Mouse (Mus musculus) MEL (cell line): ENCODE measurements around the gene Nrtn. TPM values are rescaled to one million over a fixed set of nuclear protein-coding genes. Genes with fewer than 3 reads are reported as not detected.

Source experiments
- DNase-seq: peaks from one replicate; pipeline ENCODE4 v3.0.0; 2011; ENCODE audit warnings: low read depth, low spot score
- H3K27ac ChIP-seq: 2 replicates; pipeline ENCODE4 v1.5.1; 2012; ENCODE audit warnings: low read depth, mild to moderate bottlenecking, control low read depth, low read length, moderate library complexity; ENCODE audit not compliant: control insufficient read depth
- H3K27me3 ChIP-seq, 2 experiments: fragments of 150-350 bp in 1 of 2; sonication (generic) in 1 of 2; 2 replicates each; pipeline ENCODE4 v1.6.1; 2012; ENCODE audit warnings: low read length in 2 of 2, mild to moderate bottlenecking in 2 of 2, improper control_type of control experiment in 1 of 2, moderate library complexity in 1 of 2; ENCODE audit not compliant: insufficient read depth in 2 of 2, control insufficient read depth in 1 of 2
- H3K36me3 ChIP-seq, 2 experiments: 2 replicates each; pipeline ENCODE4 v1.6.1; 2012 to 2014; ENCODE audit warnings: low read length in 2 of 2, improper control_type of control experiment in 1 of 2, inconsistent platforms in 1 of 2, mild to moderate bottlenecking in 1 of 2; ENCODE audit not compliant: insufficient read depth in 2 of 2, control insufficient read depth in 1 of 2
- H3K4me1 ChIP-seq, 2 experiments: fragments of 150-350 bp in 1 of 2; sonication (generic) in 1 of 2; 2 replicates each; pipeline ENCODE4 v1.6.1; 2012; ENCODE audit warnings: low read length in 2 of 2, improper control_type of control experiment in 1 of 2, mild to moderate bottlenecking in 1 of 2; ENCODE audit not compliant: insufficient read depth in 2 of 2, control insufficient read depth in 1 of 2
- H3K4me3 ChIP-seq, 2 experiments: fragments of 150-350 bp in 1 of 2; sonication (generic) in 1 of 2; 2 replicates each; pipeline ENCODE4 v1.5.1; 2012; ENCODE audit warnings: low read depth in 2 of 2, low read length in 2 of 2, mild to moderate bottlenecking in 2 of 2, moderate library complexity in 2 of 2, control low read depth in 1 of 2, improper control_type of control experiment in 1 of 2; ENCODE audit not compliant: control insufficient read depth in 1 of 2, insufficient read depth in 1 of 2
- H3K79me2 ChIP-seq: 2 replicates; pipeline ENCODE4 v1.6.1; 2012; ENCODE audit warnings: mild to moderate bottlenecking, low read length, moderate library complexity; ENCODE audit not compliant: control insufficient read depth, poor library complexity, insufficient read depth
- H3K9ac ChIP-seq: 2 replicates; pipeline ENCODE4 v1.6.1; 2012; ENCODE audit warnings: low read depth, mild to moderate bottlenecking, control low read depth, low read length, moderate library complexity; ENCODE audit not compliant: control insufficient read depth, poor library complexity, severe bottlenecking
- H3K9me3 ChIP-seq: fragments of 150-350 bp; sonication (generic); replicated peaks from 2 replicates; pipeline ENCODE4 v1.6.1; 2012; ENCODE audit warnings: mild to moderate bottlenecking, low read length, improper control_type of control experiment, moderate library complexity; ENCODE audit not compliant: insufficient read depth
- BHLHE40 ChIP-seq: IDR thresholded peaks from 2 replicates; pipeline ENCODE4 v1.6.1; 2012; ENCODE audit warnings: low read depth, mild to moderate bottlenecking, inconsistent platforms, low read length, improper control_type of control experiment, borderline replicate concordance
- CHD1 ChIP-seq: IDR thresholded peaks from 2 replicates; pipeline ENCODE4 v1.6.1; 2012; ENCODE audit warnings: low read depth, mild to moderate bottlenecking, inconsistent platforms, low read length, improper control_type of control experiment
- CTCF ChIP-seq, 3 experiments: IDR thresholded peaks in 2 of 3; conservative IDR thresholded peaks in 1 of 3; 2 replicates each; pipeline ENCODE4 v1.5.1; 2011 to 2012; ENCODE audit warnings: low read length in 3 of 3, low read depth in 2 of 3, mild to moderate bottlenecking in 2 of 3, improper control_type of control experiment in 1 of 3, inconsistent platforms in 1 of 3, mixed read lengths in 1 of 3, moderate library complexity in 1 of 3; ENCODE audit not compliant: control insufficient read depth in 1 of 3, insufficient read depth in 1 of 3, poor library complexity in 1 of 3, severe bottlenecking in 1 of 3
- ETS1 ChIP-seq: IDR thresholded peaks from 2 replicates; pipeline ENCODE4 v1.6.1; 2012; ENCODE audit warnings: low read depth, mild to moderate bottlenecking, inconsistent platforms, low read length, improper control_type of control experiment, moderate library complexity
- GABPA ChIP-seq: IDR thresholded peaks from 2 replicates; pipeline ENCODE4 v1.6.1; 2012; ENCODE audit warnings: low read depth, mild to moderate bottlenecking, inconsistent platforms, low read length, improper control_type of control experiment, moderate library complexity
- HCFC1 ChIP-seq: IDR thresholded peaks from 2 replicates; pipeline ENCODE4 v1.6.1; 2012; ENCODE audit warnings: low read depth, mild to moderate bottlenecking, inconsistent platforms, low read length, improper control_type of control experiment, moderate library complexity
- JUND ChIP-seq: IDR thresholded peaks from 2 replicates; pipeline ENCODE4 v1.6.1; 2011; ENCODE audit warnings: low read depth, mild to moderate bottlenecking, improper control_type of control experiment, low read length
- KAT2A ChIP-seq: conservative IDR thresholded peaks from 2 replicates; pipeline ENCODE4 v1.6.1; 2012; ENCODE audit warnings: low read depth, low read length, improper control_type of control experiment, inconsistent platforms
- MAX ChIP-seq: IDR thresholded peaks from 2 replicates; pipeline ENCODE4 v1.6.1; 2011; ENCODE audit warnings: low read length, improper control_type of control experiment
- MEF2A ChIP-seq: IDR thresholded peaks from 2 replicates; pipeline ENCODE4 v1.6.1; 2014; ENCODE audit warnings: low read depth, mild to moderate bottlenecking, inconsistent platforms, low read length, improper control_type of control experiment; ENCODE audit not compliant: poor library complexity, insufficient replicate concordance, severe bottlenecking; ENCODE audit errors: extremely low read depth
- MYB ChIP-seq: IDR thresholded peaks from 2 replicates; pipeline ENCODE4 v1.6.1; 2011; ENCODE audit warnings: mild to moderate bottlenecking, low read depth, low read length, improper control_type of control experiment
- NELFE ChIP-seq: IDR thresholded peaks from 2 replicates; pipeline ENCODE4 v1.6.1; 2011; ENCODE audit warnings: low read depth, low read length, improper control_type of control experiment
- NRF1 ChIP-seq: IDR thresholded peaks from 2 replicates; pipeline ENCODE4 v1.6.1; 2014; ENCODE audit warnings: low read depth, mild to moderate bottlenecking, inconsistent platforms, low read length, improper control_type of control experiment, moderate library complexity; ENCODE audit not compliant: poor library complexity, insufficient read depth, severe bottlenecking
- POLR2A ChIP-seq, 2 experiments: IDR thresholded peaks; 2 replicates each; pipeline ENCODE4 v1.6.1; 2011 to 2012; ENCODE audit warnings: low read length in 2 of 2, mild to moderate bottlenecking in 2 of 2, control low read depth in 1 of 2, improper control_type of control experiment in 1 of 2, low read depth in 1 of 2, moderate library complexity in 1 of 2; ENCODE audit not compliant: control insufficient read depth in 1 of 2, insufficient read depth in 1 of 2, poor library complexity in 1 of 2
- POLR2AphosphoS2 ChIP-seq: IDR thresholded peaks from 2 replicates; pipeline ENCODE4 v1.6.1; 2011; ENCODE audit warnings: low read length, improper control_type of control experiment
- POLR2AphosphoS5 ChIP-seq: IDR thresholded peaks from 2 replicates; pipeline ENCODE4 v1.6.1; 2012; ENCODE audit warnings: low read depth, borderline replicate concordance, mild to moderate bottlenecking, inconsistent platforms, low read length, moderate library complexity, mixed read lengths
- RAD21 ChIP-seq: IDR thresholded peaks from 2 replicates; pipeline ENCODE4 v1.6.1; 2011; ENCODE audit warnings: mild to moderate bottlenecking, low read depth, low read length, improper control_type of control experiment
- RCOR1 ChIP-seq: IDR thresholded peaks from 2 replicates; pipeline ENCODE4 v1.6.1; 2012; ENCODE audit warnings: low read depth, mild to moderate bottlenecking, inconsistent platforms, low read length, improper control_type of control experiment
- SIN3A ChIP-seq: IDR thresholded peaks from 2 replicates; pipeline ENCODE4 v1.6.1; 2012; ENCODE audit warnings: low read length, improper control_type of control experiment, inconsistent platforms
- TAL1 ChIP-seq: IDR thresholded peaks from 2 replicates; pipeline ENCODE4 v1.6.1; 2012; ENCODE audit warnings: mild to moderate bottlenecking, inconsistent platforms, low read length, moderate library complexity, mixed read lengths
- UBTF ChIP-seq: IDR thresholded peaks from 2 replicates; pipeline ENCODE4 v1.6.1; 2012; ENCODE audit warnings: low read depth, mild to moderate bottlenecking, inconsistent platforms, low read length, improper control_type of control experiment, moderate library complexity, borderline replicate concordance; ENCODE audit not compliant: insufficient read depth
- USF1 ChIP-seq: IDR thresholded peaks from 2 replicates; pipeline ENCODE4 v1.6.1; 2014; ENCODE audit warnings: low read depth, mild to moderate bottlenecking, inconsistent platforms, low read length, improper control_type of control experiment, moderate library complexity
- polyA plus RNA-seq, 2 experiments: library from polyadenylated mRNA; stranded (reverse) in 1 of 2; unstranded in 1 of 2; fragments of >175 nt in 1 of 2; fragments of >200 nt in 1 of 2; gene quantifications; 2 replicates each; pipeline versions ENCODE4 v1.2.1 to v1.2.4; 2012; ENCODE audit warnings: low replicate concordance in 2 of 2, low read depth in 1 of 2; ENCODE audit not compliant: insufficient read length in 2 of 2, insufficient read depth in 1 of 2, missing spikeins in 1 of 2
- total RNA-seq: library from RNA; depleted of rRNA; stranded (reverse); fragments of 300-350 nt; gene quantifications from 2 replicates; pipeline ENCODE4 v1.2.3, GENCODE M21; 2012

The Nrtn gene
- total and polyA plus RNA-seq, 3 experiments: 10.9 to 11.8 TPM; not detected in 1

DNA sequence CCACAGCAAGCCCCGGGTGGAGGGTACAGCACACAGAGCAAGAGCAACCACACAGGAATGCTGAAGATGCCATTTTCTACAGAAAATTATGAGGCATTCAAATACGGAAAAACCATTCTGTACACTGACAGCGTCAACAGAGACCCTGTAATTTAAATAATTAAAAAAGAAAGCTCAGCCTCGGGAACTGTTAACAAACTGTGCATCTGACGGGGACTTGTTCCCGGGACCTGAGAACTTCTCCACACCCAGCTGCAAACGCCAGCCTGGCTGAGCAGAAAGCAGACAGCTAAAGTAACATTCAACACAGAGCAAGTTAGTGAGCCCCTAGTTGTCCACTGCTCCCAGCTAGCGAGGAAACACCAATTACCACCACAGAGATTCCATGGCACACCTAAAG, 44.7 kb upstream of the Nrtn start:
- H3K4me1 ChIP-seq: no peaks in the 10 kb centered on the region
- no peak for TF ChIP-seq MAX
- TF ChIP-seq MYB: no peak
- no peak for TF ChIP-seq HCFC1
- no peak for TF ChIP-seq RCOR1
- no peak for TF ChIP-seq POLR2AphosphoS2
- TF ChIP-seq SIN3A: no peak
- TF ChIP-seq MEF2A: no peak
- TF ChIP-seq TAL1: no peak
- TF ChIP-seq POLR2A (IDR thresholded peaks at IDR 0.05; ENCODE audit: control insufficient read depth in 1 of 2, insufficient read depth in 1 of 2, low read depth in 1 of 2, low read length in 2 of 2, poor library complexity in 1 of 2): no peak
- TF ChIP-seq POLR2AphosphoS5: no peak
- no peak for TF ChIP-seq RAD21
- TF ChIP-seq ETS1: no peak
- no peak for TF ChIP-seq NELFE
- no peak for TF ChIP-seq CTCF (IDR thresholded peaks at IDR 0.05 in 2 of 3, conservative IDR thresholded peaks at IDR 0.05 in 1 of 3; ENCODE audit: control insufficient read depth in 1 of 3, insufficient read depth in 1 of 3, low read depth in 2 of 3, low read length in 3 of 3, poor library complexity in 1 of 3, severe bottlenecking in 1 of 3)
- no peak for TF ChIP-seq JUND
- TF ChIP-seq CHD1: no peak
- no peak for TF ChIP-seq USF1
- TF ChIP-seq UBTF: no peak
- no peak for TF ChIP-seq GABPA
- no peak for TF ChIP-seq NRF1
- H3K27ac ChIP-seq: no peak overlapping the region
- no peaks in the 10 kb centered on the region for H3K79me2 ChIP-seq
- no peaks in the 10 kb centered on the region for H3K9me3 ChIP-seq
- H3K36me3 ChIP-seq: no peaks in the 10 kb centered on the region
- DNase-seq: no peak
- no peaks in the 10 kb centered on the region for H3K27me3 ChIP-seq
- no peak overlapping the region for H3K9ac ChIP-seq
- H3K4me3 ChIP-seq: no peak overlapping the region

- no peak overlapping the region for H3K27ac ChIP-seq
- H3K4me1 ChIP-seq: peaks cover 0 to 3% of the 10 kb centered on the region in 2 experiments; a peak in 1 of 4 replicates
- no peak overlapping the region for H3K9ac ChIP-seq
- peaks cover 0 to 2% of the 10 kb centered on the region in 2 experiments; a peak in 2 of 4 replicates for H3K36me3 ChIP-seq
- H3K79me2 ChIP-seq: no peaks in the 10 kb centered on the region
- H3K9me3 ChIP-seq: no peaks in the 10 kb centered on the region
- DNase-seq: no peak
- H3K4me3 ChIP-seq: no peak overlapping the region
- no peaks in the 10 kb centered on the region for H3K27me3 ChIP-seq
- TF ChIP-seq NELFE (no peak), MEF2A (no peak), KAT2A (no peak), BHLHE40 (no peak)
These were observed 41.9 kb upstream of the Nrtn start for GRCm38 (mm10) chr17:56799276-56799675.
